Mouse (Mus musculus): ENCODE results near the gene Ptpn21. TPM values are rescaled to one million over a fixed set of nuclear protein-coding genes. Genes with fewer than 3 reads are reported as not detected.

The Ptpn21 gene
- total RNA-seq, 4 experiments from 2014 or later = 26.0 to 37.7 (median 30.3) TPM

- DNase-seq (ENCODE audit: low spot score) = no peak
Observed at GRCm38 (mm10) chr12:98662617-98663016, 74.6 kb downstream of the Ptpn21 start.

GRCm38 (mm10) chr12:98656873-98657272 lies 80.3 kb downstream of the Ptpn21 start:
- no peak for DNase-seq (ENCODE audit: low spot score)

GRCm38 (mm10) chr12:98644852-98645251 lies 92.4 kb downstream of the Ptpn21 start:
- no peak for DNase-seq (ENCODE audit: low spot score)

- no peak for DNase-seq (ENCODE audit: low spot score)
Observed at GRCm38 (mm10) chr12:98628260-98628970, 108.8 kb downstream of the Ptpn21 start.

- DNase-seq (ENCODE audit: low spot score) = peak; percentile 74
Observed at GRCm38 (mm10) chr12:98627392-98628259, 109.6 kb downstream of the Ptpn21 start, which contains the start of gene Spata7. TSS of gene Spata7 (plus strand) at chr12:98628157.

Other genes with a start within 250 kb of the Ptpn21 start
- gene Kcnk10, start 159.1 kb downstream of the Ptpn21 start, total RNA-seq (2022) = under 1 TPM in 1 of 4 experiments, not detected in 3; 0.20 TPM
- gene Spata7, start 109.2 kb downstream of the Ptpn21 start, total RNA-seq (2022) = 1 to 10 TPM; 3.8 to 7.2 (median 5.0) TPM
- gene Zc3h14, start 9.6 kb upstream of the Ptpn21 start, total RNA-seq (2022) = 10 to 100 TPM; 60.1 to 63.9 (median 61.8) TPM
- gene Eml5, start 164.1 kb upstream of the Ptpn21 start, total RNA-seq (2022) = 1 to 10 TPM; 3.7 to 4.3 (median 4.0) TPM
- gene Ttc8, start 183.2 kb upstream of the Ptpn21 start, total RNA-seq (2022) = 1 to 10 TPM; 4.1 to 7.3 (median 5.7) TPM

All from heart, adult 8-10 months (tissue).